Mouse (Mus musculus) testis, postnatal 10 days (tissue): Measurements from ENCODE around the gene Ogdh.
"Not testable (repeated sequence)": the region's sequence is repeated elsewhere in the genome, so short reads cannot be mapped to it uniquely, and the experiment has no call there.

ENCODE experiments used
- DNase-seq: peaks from one replicate; pipeline ENCODE4 v3.0.0; 2021; ENCODE audit warnings: low spot score

Ogdh gene

GRCm38 (mm10) chr11:6291401-6292115, at the start of gene Ogdh:
Gene Ogdh (plus strand): TSS chr11:6291633.
- peak; percentile 99 for DNase-seq

GRCm38 (mm10) chr11:6244707-6245106, 46.7 kb upstream of the Ogdh start:
- DNase-seq = no peak

GRCm38 (mm10) chr11:6252248-6252647, 39.2 kb upstream of the Ogdh start:
- no peak for DNase-seq

GRCm38 (mm10) chr11:6252824-6253223, 38.6 kb upstream of the Ogdh start:
- DNase-seq = no peak

- DNase-seq = not testable (repeated sequence)
These were observed 36.8 kb upstream of the Ogdh start for GRCm38 (mm10) chr11:6254602-6255001.

GRCm38 (mm10) chr11:6256490-6257072, 34.9 kb upstream of the Ogdh start:
- no peak for DNase-seq

GRCm38 (mm10) chr11:6259413-6259812, 32.0 kb upstream of the Ogdh start:
- no peak for DNase-seq

GRCm38 (mm10) chr11:6261434-6262082, 29.9 kb upstream of the Ogdh start:
- DNase-seq = peak; percentile 85

- no peak for DNase-seq
These were observed 24.8 kb upstream of the Ogdh start for GRCm38 (mm10) chr11:6266621-6267020.

- peak; percentile 91 for DNase-seq
These were observed 23.8 kb upstream of the Ogdh start, which contains the start of gene Ddx56 for GRCm38 (mm10) chr11:6267320-6268254. Gene Ddx56 (minus strand): TSS chr11:6267772.

- DNase-seq = no peak
These were observed 17.8 kb upstream of the Ogdh start for GRCm38 (mm10) chr11:6273607-6274006.

- DNase-seq = peak; percentile 99
These were observed 16.9 kb upstream of the Ogdh start, which contains the start of gene Tmed4 for GRCm38 (mm10) chr11:6274387-6275093. Gene Tmed4 (minus strand): TSS chr11:6274870.

GRCm38 (mm10) chr11:6275094-6275484, 16.3 kb upstream of the Ogdh start:
- no peak for DNase-seq

GRCm38 (mm10) chr11:6276466-6276865, 15.0 kb upstream of the Ogdh start:
- no peak for DNase-seq

- no peak for DNase-seq
These were observed 8.5 kb upstream of the Ogdh start for GRCm38 (mm10) chr11:6282940-6283339.

- DNase-seq = no peak
These were observed 1.3 kb upstream of the Ogdh start for GRCm38 (mm10) chr11:6290138-6290537.

- no peak for DNase-seq
These were observed 550 bp upstream of the Ogdh start for GRCm38 (mm10) chr11:6290883-6291282.

- DNase-seq = peak; percentile 59
These were observed 919 bp downstream of the Ogdh start for GRCm38 (mm10) chr11:6292116-6292987.

- DNase-seq = no peak
These were observed 1.5 kb downstream of the Ogdh start for GRCm38 (mm10) chr11:6292988-6293349.

GRCm38 (mm10) chr11:6293601-6294000, 2.2 kb downstream of the Ogdh start:
- no peak for DNase-seq
